Mouse (Mus musculus): ENCODE data around the gene Itpr1.
"Not testable (repeated sequence)": the region's sequence is repeated elsewhere in the genome, so short reads cannot be mapped to it uniquely, and the experiment has no call there.

Itpr1 gene

DNA sequence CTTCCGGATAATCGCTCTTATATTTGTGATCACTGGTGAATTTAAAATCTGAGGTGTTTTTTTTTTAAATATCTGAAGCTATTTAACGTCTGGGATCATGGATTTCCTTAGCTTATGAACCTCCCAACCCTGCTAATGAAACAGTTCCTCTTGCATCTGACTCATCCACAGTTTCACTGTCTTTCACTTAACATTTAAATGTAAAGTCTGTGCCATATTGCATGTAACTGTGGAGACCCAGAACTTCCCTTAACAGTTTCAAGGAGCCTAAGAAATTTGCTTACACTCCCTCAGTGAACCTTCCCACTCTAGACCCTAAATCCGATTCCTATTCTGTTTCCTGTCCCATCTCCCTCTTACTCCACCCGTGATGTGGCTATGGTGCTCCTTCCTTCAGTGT lies 342.0 kb downstream of the Itpr1 start:
- DNase-seq, result no peak

DNA sequence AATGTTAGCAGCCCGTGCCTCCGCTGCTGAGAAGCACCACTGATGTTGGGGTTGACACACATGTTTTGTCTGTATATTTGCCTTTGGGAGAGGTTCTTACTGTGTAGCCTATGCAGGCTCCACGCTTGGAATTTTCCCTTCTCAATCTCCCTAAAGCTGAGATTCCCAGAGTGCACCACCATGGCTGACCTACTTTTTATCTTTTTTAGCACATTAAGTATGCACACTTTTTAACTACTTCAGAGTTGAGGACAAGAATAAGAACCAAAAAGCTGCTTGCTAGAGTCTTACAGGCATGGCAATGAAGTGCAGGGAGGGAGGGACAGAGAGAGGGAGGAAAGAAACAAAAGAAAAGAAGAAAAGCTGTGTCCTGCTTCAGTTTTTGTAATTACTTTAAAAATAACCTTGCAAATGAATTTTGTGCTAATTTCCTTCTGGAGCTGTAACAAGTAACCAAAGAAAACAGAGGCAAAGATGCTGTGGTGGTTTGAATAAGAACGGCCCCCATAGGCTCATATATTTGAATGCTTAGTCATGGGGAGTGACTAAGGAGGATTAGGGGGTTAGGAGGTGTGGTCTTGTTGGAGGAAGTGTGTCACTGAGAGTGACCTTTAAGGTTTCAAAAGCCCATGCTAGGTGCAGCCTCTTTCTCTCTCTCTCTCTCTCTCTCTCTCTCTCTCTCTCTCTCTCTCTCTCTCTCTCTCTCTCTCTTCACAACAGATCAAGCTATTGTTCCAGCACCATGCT lies 344.9 kb downstream of the Itpr1 start:
- DNase-seq, result peak; percentile 27

DNA sequence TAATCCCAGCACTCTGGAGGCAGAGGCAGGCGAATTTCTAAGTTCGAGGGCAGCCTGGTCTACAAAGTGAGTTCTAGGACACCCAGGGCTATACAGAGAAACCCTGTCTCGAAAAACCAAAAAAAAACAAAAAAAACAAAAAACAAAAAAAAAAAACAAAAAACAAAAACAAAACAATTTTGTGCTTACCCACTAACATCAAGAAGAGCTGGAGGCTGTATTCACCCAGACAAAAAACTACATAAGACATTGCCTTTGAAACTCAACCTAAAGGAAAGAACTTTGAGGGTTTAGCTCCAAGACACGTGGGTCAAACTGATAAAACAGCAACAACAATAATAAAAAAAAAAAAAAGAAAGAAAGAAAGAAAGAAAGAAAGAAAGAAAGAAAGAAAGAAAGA lies 346.3 kb downstream of the Itpr1 start:
- DNase-seq, result not testable (repeated sequence)

DNA sequence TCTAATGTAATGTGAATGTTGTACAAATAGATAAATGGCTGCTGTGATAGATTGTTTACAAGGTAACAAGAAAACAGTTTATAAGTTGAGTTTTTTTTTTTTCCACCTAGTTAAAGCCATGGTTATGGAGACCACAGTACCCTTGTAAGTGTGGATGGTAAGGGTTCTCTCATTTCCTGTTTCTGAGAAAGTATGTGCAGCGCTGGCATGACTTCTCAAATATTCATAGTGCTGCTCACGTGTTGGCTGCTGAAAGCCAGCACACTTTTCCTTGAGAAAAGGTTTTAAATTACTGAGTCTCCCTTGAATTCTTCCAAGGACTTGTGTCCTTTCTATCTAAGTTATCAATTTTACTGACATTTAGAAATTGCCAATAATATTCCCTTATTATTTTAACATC lies 350.1 kb downstream of the Itpr1 start:
- no peak for DNase-seq

DNA sequence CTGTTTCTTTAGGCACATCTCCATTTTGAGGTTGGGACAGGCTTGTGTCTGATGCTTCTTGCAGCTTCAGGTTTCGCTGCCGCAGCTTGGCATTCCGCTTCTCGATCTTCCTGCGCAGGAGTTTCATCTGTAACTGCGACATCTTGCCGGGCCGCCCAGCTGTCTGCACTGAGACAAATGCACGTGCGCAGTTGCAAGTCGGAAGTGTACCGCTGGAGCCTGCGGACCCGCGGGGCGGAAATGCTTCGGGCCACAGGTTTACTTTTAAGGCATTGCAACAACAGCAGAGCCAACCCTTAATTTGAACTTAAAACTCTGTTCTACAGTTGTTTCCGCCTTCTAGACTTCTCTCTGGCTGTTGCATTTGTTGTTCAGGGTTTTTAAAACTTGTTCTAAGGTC lies 352.6 kb downstream of the Itpr1 start:
- not testable (repeated sequence) for DNase-seq

DNA sequence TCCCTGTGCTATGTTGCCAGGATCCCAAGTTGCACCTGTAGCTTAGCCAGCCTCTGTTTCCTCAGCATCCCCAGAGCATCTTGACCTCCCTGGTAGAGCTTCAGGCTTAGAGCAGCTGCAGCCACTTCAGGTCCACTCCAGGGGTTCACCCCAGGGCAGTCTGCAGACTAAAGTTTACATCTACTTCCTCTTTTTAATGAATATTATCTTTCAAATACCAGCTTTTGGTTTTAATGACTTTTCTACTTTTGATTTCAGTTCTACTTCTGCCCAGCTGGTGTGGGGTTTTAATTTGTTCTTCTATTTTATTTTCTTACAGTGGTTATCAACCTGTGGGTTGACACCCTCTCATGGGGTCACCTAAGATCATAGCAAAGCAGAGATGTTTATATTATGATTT lies 353.7 kb downstream of the Itpr1 start:
- no peak for DNase-seq

DNA sequence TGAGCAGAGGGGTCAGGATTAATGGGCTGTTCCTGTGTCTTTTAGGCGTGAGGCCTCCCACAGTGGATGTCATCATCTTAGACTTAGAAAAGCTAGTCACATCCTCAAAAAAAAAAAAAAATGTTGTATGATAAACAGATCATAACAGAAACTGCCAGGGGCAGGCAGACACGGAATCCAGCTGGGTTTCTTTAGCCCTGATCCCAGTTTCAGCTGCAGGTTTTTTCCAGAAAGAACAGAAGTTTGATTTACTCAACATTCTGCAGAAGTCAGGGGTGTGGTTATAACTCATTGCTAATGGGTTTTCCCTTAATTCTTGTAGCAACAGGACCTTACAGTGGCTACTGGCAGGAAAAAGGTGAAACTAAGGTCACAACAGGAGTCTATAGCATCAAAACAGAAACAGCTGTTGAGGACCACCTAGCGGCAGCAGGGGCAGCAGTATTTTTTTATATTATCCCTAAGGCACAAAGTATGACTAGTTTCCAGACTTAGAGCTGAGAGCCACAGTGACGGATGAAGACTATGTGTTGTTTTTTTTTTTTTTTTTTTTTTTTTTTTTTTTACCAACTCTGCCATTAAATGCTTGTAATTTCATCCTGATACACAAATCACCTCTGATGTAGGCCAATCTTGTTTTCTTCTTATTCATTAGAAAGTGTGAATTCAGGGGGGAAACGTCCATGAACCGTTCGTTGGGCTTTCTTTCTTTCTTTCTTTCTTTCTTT lies 356.7 kb downstream of the Itpr1 start:
- no peak for DNase-seq

DNA sequence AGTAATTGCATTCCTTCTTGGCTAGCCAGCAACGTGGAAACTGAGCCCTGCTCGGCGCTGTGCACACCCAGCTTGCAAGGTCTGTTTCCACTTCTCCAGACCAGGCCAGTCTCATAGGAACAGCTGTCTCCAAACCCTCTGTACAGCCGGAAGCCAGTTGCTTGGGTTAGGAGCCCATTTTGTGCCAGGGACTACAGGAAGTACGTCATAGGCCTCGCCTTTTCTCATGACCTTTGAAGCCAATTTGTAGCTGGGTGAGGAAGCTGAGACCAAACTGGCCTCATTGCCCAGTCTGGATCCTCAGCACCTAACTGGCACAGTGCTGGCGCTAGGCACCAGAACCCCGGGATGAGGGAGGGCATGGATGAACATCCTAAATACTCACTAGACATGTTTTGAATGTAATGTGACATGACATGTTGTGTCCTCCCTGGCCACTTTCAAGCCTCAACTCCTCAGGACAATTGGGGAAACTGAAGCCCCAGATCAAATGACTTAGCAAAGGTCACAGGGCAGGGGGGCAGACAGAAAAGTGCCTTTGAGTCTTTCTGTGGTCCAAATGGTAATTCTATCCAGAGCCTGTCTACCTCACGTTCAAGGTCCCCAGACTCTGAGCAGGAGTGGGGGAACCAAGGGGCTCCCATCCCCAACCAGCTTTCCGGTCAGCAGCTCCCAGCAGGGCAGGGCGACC lies 357.6 kb downstream of the Itpr1 start:
- DNase-seq, result no peak

DNA sequence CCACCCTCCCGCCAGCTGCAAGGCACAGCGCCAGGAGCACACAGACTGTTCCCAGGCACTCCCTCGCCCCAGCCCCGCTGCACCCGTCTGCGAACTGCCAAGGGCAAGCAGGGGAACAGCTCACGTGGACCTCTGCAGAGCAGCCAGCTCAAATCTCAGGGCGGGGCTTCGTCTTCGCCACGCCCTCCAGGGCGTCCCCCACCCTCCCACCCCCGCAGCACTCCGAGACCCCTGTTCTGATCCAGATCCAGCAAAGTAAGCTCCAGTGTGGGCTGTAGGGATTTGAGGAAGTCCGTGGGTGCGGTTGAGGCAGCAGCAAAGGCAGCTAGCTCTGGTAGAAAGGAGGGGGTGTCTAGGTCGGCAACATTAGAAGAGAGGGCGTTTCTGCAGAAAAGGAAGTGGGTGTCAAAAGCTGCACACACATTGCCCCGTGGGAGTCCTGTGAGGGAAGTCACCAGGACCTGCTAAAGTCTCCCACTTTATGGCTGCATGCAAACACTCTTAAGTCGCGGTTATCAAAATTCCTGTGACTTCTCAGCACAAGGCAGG lies 358.2 kb downstream of the Itpr1 start:
- peak; percentile 80 for DNase-seq

DNA sequence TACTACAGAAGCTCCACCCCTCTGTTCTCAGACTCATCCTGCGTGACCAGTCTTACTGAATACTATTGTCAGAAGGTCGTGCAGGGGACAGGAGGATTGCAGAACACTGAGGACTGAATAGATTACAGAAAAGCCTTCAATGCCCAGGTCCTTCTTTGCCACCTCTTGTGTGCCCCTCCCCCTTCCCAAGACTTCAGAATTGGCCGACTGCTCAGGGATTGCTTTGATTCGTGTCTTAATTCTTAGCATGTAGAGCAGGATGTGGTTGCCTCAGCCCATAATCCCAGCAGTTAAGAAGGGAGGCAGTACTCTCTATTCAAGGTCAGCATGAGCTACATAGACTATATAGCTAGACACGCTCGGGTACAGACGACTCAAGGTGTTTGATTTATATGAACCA lies 359.8 kb downstream of the Itpr1 start:
- DNase-seq, result no peak

DNA sequence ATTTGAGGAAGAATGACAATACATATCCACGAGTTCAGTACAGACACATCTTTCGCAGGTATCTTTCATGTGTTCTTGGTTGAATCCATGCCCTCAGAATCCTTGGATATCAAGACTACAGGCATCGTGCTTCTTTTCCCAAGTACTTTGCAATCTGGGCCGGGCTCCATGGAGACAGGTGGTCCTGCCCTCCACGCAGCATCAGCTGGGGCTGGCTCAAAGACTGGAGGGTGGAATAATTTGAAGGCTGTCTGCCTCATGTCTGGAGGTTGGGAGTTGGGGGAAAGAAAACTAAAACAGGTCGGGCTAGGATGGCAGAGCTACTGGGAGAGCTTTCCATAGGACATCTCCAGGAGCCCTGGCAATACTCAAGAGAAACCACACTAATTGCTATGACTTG lies 364.2 kb downstream of the Itpr1 start:
- peak; percentile 64 for DNase-seq

DNA sequence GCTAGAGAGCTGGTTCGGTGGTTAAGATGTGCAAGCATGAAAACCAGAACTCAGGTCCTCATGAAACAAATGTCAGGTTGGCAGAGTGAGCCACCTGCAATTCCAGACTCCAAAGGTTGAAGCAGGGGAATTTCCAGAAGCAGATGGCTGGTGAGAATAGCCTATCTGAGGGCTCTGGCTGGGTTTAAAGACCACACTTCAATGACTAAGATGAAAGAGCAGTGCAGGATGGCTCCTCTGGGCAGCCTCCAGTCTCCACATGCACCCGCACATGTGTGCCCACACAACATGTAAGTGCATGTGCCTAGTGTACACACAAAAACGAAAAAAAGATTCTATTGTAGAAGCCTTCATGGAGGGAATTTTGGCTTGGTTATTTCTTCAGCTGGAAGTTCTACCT lies 375.5 kb downstream of the Itpr1 start:
- DNase-seq, result no peak

DNA sequence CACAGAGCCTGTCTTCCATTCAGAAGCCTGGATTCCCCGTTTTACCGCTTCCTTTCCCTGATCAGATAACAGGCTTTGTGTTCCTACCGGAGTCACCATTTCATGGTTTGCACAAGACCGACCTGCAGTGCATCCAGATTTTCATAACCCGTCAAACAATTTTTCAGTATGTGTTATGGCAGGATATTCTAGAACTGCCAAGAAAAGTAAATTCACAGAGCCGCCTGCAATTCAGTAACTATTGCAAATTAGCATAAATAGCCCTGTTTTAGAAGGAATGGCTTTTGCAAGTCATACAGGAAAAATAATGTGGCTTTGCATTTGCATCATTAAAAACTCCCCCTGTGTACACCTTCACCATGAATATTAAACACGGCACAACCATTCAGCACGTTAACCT lies 379.3 kb downstream of the Itpr1 start:
- DNase-seq, result no peak

DNA sequence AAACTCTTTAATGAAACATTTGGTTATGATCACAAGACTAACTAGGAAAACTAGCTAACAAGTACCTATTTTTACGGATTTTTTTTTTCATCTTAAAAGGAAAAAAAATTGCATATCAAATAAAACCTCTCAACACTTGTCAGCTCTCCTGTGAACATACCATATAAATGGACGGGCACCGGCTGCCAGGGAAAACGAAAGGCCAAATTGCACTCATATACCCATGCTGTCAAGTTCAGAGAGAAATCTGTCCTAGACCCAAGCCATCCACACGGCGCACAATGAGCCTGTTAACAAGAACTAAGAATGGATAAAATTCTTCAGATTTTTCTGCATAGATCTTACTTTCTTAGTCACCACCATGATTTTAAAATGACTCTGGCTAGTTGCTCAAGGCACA lies 379.7 kb downstream of the Itpr1 start:
- DNase-seq, result no peak

DNA sequence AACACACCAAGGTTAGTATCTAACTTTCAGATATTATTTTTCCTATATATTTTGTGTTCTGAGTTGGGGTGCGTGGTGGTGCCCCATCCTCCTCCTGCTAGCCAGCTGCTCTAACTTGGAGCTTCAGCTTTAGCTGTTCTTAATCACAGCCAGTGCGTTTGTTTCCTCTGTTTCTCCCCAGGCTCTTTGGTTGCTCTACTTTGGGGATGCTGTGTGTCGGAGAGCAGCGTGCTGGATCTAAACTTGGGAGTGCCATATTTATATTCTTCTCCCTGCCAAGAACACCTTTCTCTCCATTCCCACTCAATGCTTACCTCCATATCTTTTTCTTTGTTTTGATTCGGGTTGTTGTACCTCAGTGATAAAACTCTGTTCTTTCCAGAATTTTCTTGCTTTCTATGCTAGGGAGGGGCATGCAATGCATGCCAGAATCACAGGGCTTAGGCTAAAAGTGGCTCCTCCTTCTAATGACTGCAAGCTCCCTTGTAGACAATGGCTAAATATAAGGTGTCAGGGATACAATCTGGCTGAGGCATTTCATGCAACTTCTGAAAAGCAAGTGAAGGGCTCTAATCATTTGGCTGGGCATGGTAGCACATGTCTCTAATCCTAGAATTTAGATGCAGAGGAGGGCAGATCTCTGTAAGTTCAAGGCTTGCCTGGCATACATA lies 381.4 kb downstream of the Itpr1 start:
- peak; percentile 17 for DNase-seq

DNA sequence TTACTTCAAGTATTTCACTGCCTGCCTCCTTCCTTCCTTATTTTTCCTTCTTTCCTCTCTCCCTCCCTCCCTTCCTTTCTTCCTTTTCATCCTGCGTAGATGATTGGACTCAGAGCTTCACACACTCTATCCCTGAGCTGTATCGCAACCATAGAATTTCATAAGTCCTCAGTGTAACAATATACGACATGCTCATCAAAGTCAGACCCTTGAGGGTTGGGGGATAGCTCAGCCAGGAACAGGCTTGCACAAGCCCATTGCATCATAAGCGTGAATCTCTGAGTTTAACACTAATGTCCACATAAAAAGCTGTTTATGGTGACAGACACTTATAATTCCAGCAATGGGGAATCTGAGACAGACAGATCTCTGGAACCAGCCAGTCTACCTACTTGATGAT lies 385.8 kb downstream of the Itpr1 start:
- DNase-seq, result no peak

DNA sequence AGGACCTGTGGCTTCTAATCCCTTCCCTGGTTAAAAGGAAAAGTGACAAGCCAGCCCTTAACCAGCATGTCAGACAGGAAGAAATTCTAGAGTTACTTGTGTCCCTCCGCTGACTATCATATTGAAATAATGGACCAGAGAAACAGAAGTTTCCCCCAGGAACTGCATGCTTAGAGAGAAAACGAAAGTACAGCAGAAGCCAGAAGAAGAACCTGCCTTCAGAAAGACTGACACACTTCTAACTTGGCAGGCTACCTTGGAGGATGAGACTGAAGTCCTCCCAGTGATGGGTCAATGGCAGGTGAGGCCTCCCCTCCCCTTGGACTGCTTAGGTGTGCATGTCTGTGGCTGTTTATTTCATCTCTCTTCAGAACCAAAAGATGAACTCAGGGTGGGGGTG lies 386.4 kb downstream of the Itpr1 start:
- DNase-seq, result no peak

All from right cerebral cortex, adult 18-20 months (tissue).